Mouse (Mus musculus) neural tube, embryonic 14.5 days (tissue): Measurements from ENCODE around the gene Polr1e. TPM values are rescaled to one million over a fixed set of nuclear protein-coding genes. Genes with fewer than 3 reads are reported as not detected.

ENCODE experiments used
- ATAC-seq: fragments of 200-750 bp; cut with Nextera tagmentation; 2 replicates; pipeline ENCODE4 v1.8.0; 2017; ENCODE audit warnings: low read depth, mild to moderate bottlenecking, moderate TSS enrichment, moderate library complexity
- H3K27ac ChIP-seq: fragments of 300-500 bp; sonication (generic); 2 replicates; pipeline ENCODE4 v1.5.1; 2014; ENCODE audit warnings: low read depth, mild to moderate bottlenecking, control low read depth, low read length, moderate library complexity, mixed read lengths
- H3K27me3 ChIP-seq: fragments of 300-500 bp; sonication (generic); 2 replicates; pipeline ENCODE4 v1.6.1; 2014; ENCODE audit warnings: low read length; ENCODE audit not compliant: control insufficient read depth, insufficient read depth
- H3K36me3 ChIP-seq: fragments of 300-500 bp; sonication (generic); 2 replicates; pipeline ENCODE4 v1.6.1; 2014; ENCODE audit warnings: low read length, mixed read lengths; ENCODE audit not compliant: control insufficient read depth, insufficient read depth
- H3K4me1 ChIP-seq: fragments of 300-500 bp; sonication (generic); 2 replicates; pipeline ENCODE4 v1.6.1; 2014; ENCODE audit warnings: low read length; ENCODE audit not compliant: control insufficient read depth, insufficient read depth
- H3K4me2 ChIP-seq: fragments of 300-500 bp; sonication (generic); 2 replicates; pipeline ENCODE4 v1.6.1; 2014; ENCODE audit warnings: mild to moderate bottlenecking, low read depth, low read length, control low read depth
- H3K4me3 ChIP-seq: fragments of 300-500 bp; sonication (generic); 2 replicates; pipeline ENCODE4 v1.5.1; 2014; ENCODE audit warnings: low read depth, low read length, control low read depth, mixed read lengths
- H3K9ac ChIP-seq: fragments of 300-500 bp; sonication (generic); replicated peaks from 2 replicates; pipeline ENCODE4 v1.6.1; 2014; ENCODE audit warnings: low read depth, mild to moderate bottlenecking, control low read depth, low read length, mixed read lengths
- H3K9me3 ChIP-seq: fragments of 300-500 bp; sonication (generic); 2 replicates; pipeline ENCODE4 v1.6.1; 2016; ENCODE audit warnings: low read length; ENCODE audit not compliant: control insufficient read depth
- WGBS: fragments of 180-500 bp; shearing (Covaris S2); extraction: QIAGEN DNeasy Blood & Tissue Kit; methylation state at CpG from one replicate; pipeline ENCODE4 v1.1.7; 2014; 5-methylcytosine and 5-hydroxymethylcytosine counted together
- polyA plus RNA-seq: library from polyadenylated mRNA; unstranded; fragments of >200 nt; fragmentation: Nextera tagmentation; extraction: Ambion mirVana; gene quantifications from 2 replicates; pipeline ENCODE4 v1.2.1, GENCODE M21; 2014

Polr1e gene
- polyA plus RNA-seq, 1 experiment from 2014 or later = 36.3 TPM

DNA sequence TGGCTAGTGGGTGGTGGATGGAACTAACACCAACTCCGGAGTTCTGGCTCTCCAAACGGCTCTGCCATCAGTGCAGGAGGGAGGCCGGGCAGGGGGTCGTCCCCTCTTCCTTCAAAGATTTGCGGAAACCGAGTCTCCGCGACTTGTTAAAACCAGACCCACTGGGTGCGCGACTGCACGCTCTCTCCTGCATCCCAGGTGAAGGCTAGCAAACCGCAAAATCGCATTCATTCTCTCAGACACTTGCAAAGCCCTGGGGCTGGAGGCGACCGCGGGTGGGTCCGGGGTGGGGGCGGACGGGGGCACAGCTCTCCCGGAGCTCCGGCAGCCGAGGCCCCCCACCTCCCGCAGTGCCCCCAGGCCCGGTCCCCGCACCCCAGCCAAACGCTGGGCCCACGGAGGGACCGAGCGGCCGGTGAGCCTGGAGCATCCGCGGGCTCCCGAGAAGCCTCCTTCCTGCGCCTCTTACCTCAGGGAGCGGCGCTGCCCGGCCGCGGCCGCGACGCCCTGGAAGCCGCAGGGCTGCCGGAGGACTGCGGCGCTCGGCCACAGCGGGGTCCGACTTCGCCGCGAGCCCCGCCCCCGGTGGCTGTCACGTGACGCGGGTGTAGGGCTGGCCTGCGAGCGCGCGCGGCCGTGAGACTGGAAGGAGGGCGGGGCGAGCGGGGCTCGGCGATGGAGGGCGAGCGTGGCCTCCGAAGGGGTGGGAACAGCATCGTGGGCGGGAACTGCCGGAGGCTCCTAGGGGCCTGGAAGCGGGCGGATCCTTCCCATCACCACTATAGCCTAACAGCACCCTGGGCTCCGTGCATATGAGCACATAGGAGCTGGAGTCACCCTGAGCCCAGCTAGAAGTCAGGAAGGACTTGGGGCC lies 65.9 kb downstream of the Polr1e start, which contains the start of gene Fbxo10:
Gene Fbxo10 (minus strand): TSS at position 584 of the 874 bp plus-strand sequence.
- H3K4me3 ChIP-seq = peak within 1 kb of the TSS; percentile 97
- under 1% methylated on average over 75 of the region's 77 CpGs for WGBS
- ATAC-seq = peak; percentile 90

DNA sequence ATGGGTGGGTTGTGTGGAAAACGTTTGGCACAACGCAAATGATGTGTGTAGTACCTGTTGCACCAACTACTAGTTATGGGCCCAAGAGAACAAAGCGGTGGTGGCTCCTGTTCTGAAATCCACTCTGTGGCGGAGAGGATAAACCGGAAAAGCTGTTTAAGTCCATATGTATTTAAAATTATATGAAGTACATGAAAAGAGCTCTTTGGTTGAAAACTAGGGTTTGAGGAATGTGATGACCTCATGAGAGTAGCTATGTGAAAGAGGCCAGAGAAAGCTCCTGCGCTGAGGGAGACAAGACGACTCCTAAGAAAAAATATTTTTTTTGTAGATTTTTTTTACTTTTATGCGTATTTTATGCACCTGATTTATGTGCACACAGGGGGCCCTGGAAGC lies 66.5 kb downstream of the Polr1e start:
- no peaks in the 10 kb centered on the region; the same call in 1 of the 2 replicates for H3K27me3 ChIP-seq
- 0 out of 2 replicates have a peak, but pooled peaks cover 4% of the 10 kb centered on the region for H3K4me1 ChIP-seq

More for the DNA sequence above, 65.9 kb downstream of the Polr1e start, which contains the start of gene Fbxo10:
- Histone ChIP-seq H3K27me3 (no peaks in the 10 kb centered on the region; the same call in 1 of the 2 replicates), H3K4me1 (0 out of 2 replicates have a peak, but pooled peaks cover 4% of the 10 kb centered on the region), H3K9ac (peak within 1 kb of the TSS; percentile 93), H3K4me2 (peak within 1 kb of the TSS; percentile 69), H3K36me3 (no peaks in the 10 kb centered on the region), H3K9me3 (no peaks in the 10 kb centered on the region), H3K27ac (peak within 1 kb of the TSS; percentile 79)

More for the DNA sequence above, 66.5 kb downstream of the Polr1e start:
- ATAC-seq = peak; percentile 7; the same call in 1 of the 2 replicates
- peak overlapping the region; percentile 97 for H3K4me3 ChIP-seq
- no peaks in the 10 kb centered on the region for H3K9me3 ChIP-seq
- no peak overlapping the region for H3K9ac ChIP-seq
- H3K4me2 ChIP-seq = peak overlapping the region; percentile 69
- no peaks in the 10 kb centered on the region for H3K36me3 ChIP-seq
- 50% methylated on average over 8 of the region's 8 CpGs for WGBS
- no peak overlapping the region for H3K27ac ChIP-seq

Other genes starting within 250 kb of the Polr1e start
- 29.7 and 30.5 TPM in 2 replicates for gene Grhpr, start 37.2 kb upstream of the Polr1e start, polyA plus RNA-seq
- gene Zbtb5, start 6.2 kb upstream of the Polr1e start, polyA plus RNA-seq = 43.5 and 47.3 TPM in 2 replicates
- gene Fbxo10, start 66.0 kb downstream of the Polr1e start, polyA plus RNA-seq = 12.9 and 14.5 TPM in 2 replicates
- gene Tomm5, start 89.5 kb downstream of the Polr1e start, polyA plus RNA-seq = 161 and 166 TPM in 2 replicates
- gene Frmpd1, start 166.3 kb downstream of the Polr1e start, polyA plus RNA-seq = 2.2 and 2.9 TPM in 2 replicates